Mouse (Mus musculus) myocyte (in vitro differentiated cells): ENCODE data around the gene Ccl17.

ENCODE experiments used
- CEBPB ChIP-seq: IDR thresholded peaks from 2 replicates; pipeline ENCODE4 v1.6.1; 2011; ENCODE audit warnings: mild to moderate bottlenecking, moderate library complexity; ENCODE audit not compliant: poor library complexity, insufficient read depth, severe bottlenecking
- E2F4 ChIP-seq: IDR thresholded peaks from one replicate; pipeline ENCODE4 v1.6.1; 2011; ENCODE audit warnings: mild to moderate bottlenecking, control low read depth, moderate library complexity; ENCODE audit not compliant: insufficient read depth
- MAX ChIP-seq: IDR thresholded peaks from one replicate; pipeline ENCODE4 v1.6.1; 2011; ENCODE audit warnings: low read depth, mild to moderate bottlenecking, control low read depth
- MYOD1 ChIP-seq, 3 experiments: IDR thresholded peaks; one replicate each; pipeline ENCODE4 v1.6.1; 2011; ENCODE audit warnings: control low read depth in 2 of 3, low read depth in 2 of 3, mild to moderate bottlenecking in 2 of 3, moderate library complexity in 1 of 3; ENCODE audit not compliant: insufficient read length in 2 of 3, control insufficient read depth in 1 of 3
- MYOG ChIP-seq, 3 experiments: IDR thresholded peaks; one replicate each; pipeline ENCODE4 v1.6.1; 2011; ENCODE audit warnings: control low read depth in 2 of 3, low read depth in 2 of 3, mild to moderate bottlenecking in 2 of 3; ENCODE audit not compliant: insufficient read length in 2 of 3, control insufficient read depth in 1 of 3, insufficient read depth in 1 of 3
- POLR2A ChIP-seq: IDR thresholded peaks from one replicate; pipeline ENCODE4 v1.6.1; 2011; ENCODE audit warnings: low read depth, mild to moderate bottlenecking, control low read depth, moderate library complexity; ENCODE audit not compliant: insufficient read length
- POLR2AphosphoS2 ChIP-seq: IDR thresholded peaks from one replicate; pipeline ENCODE4 v1.6.1; 2011; ENCODE audit warnings: low read depth, control low read depth; ENCODE audit not compliant: insufficient read length
- TCF12 ChIP-seq: IDR thresholded peaks from one replicate; pipeline ENCODE4 v1.6.1; 2011; ENCODE audit warnings: mild to moderate bottlenecking, control low read depth; ENCODE audit not compliant: poor library complexity, insufficient read depth, severe bottlenecking

DNA sequence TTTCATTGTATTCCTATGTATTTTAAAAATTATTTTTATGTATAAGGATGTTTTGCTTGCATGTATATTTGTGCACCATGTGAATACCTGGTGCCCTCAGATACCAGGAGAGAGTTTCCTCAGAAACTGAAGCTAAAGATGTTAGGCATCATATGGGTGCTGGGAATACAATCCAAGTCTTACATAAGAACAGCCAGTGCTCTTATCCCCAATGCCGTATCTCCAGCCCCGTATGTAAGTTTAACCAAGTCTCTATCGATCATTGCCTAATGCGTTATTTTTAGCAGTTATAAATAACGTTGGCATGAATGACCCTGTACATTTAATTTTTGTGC lies 46.7 kb downstream of the Ccl17 start:
- TF ChIP-seq MYOD1 (IDR thresholded peaks at IDR 0.05; ENCODE audit: control insufficient read depth in 1 of 3, insufficient read length in 2 of 3, low read depth in 2 of 3) (no peak), E2F4 (no peak), POLR2A (no peak), TCF12 (no peak), POLR2AphosphoS2 (no peak), MAX (no peak), MYOG (IDR thresholded peaks at IDR 0.05; ENCODE audit: control insufficient read depth in 1 of 3, insufficient read depth in 1 of 3, insufficient read length in 2 of 3, low read depth in 2 of 3) (no peak), CEBPB (no peak)
